Mouse (Mus musculus): ENCODE measurements around the gene Bcl3.

Bcl3 gene

DNA sequence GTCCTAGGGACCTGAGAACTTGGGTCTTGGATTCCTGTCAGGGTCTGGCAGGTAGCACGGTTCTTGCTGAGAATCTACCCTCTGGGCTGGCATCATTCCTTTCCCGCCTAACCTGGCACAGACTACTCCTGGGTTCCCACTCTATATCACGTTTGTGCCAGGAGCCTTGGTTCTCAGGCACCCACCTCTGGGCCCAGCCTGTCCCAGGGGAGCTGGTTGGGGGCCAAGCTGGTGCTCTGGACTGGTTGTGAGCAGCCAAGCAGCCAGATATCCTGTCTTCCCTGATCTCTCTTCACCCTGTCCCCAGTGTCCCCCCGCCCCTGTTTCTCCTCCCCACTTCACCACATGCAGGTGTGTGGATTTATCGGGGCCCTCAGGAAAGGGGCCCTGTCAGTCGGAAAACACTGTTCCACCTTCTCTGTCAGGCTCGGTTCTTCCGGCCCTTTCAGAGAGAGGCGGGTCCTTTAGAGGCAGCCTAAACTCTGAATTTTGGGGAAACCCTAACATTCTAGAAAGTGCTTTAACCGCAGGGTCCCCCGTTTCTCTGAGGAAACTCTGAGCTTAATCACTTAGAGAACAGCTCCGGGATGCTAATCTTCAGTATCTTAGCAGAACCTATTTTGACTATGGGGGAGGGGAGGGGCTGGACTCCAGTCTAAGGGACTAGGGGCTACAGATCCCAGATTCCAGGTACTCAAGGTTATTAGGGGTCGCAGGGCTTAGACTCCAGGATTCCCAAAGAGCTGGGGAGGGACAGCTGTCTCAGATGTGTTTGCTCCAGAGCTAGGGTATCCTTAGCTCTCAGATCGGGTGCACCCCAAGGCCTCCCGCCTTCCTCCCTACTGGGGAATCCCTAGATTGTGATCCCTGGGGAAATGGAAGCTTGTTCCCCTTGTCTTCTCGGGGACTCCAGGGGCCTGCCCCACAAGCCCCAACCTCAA lies 52.9 kb downstream of the Bcl3 start:
- DNase-seq (ENCODE audit: low read depth, low spot score), result peak; percentile 47

- DNase-seq (ENCODE audit: low read depth, low spot score), result no peak
Measured at GRCm38 (mm10) chr7:19769001-19769400, 53.6 kb downstream of the Bcl3 start.

GRCm38 (mm10) chr7:19768251-19768650 lies 54.3 kb downstream of the Bcl3 start:
- no peak for DNase-seq (ENCODE audit: low read depth, low spot score)

- no peak for DNase-seq (ENCODE audit: low read depth, low spot score)
Measured at GRCm38 (mm10) chr7:19764581-19764980, 58.0 kb downstream of the Bcl3 start.

DNA sequence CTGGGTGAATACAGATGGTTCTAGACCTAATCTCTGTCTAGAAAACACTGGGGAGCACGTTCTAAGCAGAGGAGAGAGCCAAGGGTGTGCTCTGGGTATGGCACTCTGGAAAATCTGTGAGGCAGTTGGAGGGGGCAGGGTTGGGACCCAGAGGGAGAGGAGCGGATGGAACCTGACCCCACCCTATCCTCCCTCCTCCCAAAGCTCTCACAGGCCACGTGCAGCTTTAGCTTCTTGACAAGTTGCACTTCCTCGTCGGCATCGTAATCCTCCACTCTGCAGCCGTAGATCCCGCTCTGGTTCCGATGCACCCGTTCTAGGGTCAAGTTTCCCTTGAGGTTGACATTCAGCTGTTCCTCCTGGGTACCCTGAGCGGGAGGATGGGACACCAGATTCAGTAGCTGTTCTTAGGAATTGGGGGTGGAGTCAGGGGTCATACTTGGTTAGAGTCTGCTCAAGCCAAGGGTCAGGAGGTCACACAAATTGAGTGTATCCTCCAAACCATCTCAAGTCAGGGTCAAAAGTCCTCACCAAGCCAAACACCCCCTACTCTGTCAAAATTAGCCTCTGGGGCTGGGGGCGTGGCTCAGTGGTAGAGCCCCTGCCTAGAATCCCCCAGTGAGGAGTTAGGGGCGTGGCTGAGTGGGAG lies 58.6 kb downstream of the Bcl3 start:
- DNase-seq (ENCODE audit: low read depth, low spot score), result peak; percentile 73

DNA sequence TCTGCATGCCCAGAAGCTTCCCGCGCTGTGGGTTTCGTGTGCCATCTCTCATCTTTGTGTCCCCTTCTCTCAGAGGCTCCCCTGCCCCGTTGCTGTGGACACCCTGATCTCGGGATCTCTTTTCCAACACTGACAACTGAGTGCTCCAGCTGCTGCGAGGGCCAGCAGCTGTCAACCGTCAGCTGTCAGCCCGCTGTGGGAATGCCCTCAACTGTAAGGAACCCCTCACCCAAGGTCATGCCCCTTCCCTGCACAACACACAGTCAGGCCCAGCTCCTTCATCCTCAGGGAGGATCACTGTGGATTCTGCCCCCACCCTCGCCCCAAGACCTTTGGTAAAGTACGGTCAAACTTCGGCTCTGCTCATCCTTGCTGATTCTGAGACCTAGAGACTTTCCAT lies 60.3 kb downstream of the Bcl3 start:
- DNase-seq (ENCODE audit: low read depth, low spot score), result no peak

DNA sequence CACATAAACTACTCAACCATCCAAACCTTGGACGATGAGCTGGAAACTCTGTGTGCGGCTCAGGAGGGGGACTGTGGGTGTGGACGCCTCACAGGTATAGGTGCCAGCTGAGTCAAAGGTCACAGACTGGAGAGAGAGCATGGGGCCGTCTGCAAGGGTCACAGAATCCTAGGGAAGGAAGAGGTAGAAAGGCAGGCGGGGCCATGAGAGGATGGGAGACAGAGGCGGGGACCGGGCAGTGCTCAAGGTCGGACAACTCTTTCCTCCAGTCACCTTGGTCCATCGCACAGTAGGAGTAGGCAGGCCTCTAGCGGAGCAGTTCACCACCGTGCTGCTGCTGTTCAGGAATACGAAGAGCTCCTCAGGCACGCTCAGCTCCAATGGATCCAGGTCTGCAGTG lies 62.5 kb downstream of the Bcl3 start:
- no peak for DNase-seq (ENCODE audit: low read depth, low spot score)

- no peak for DNase-seq (ENCODE audit: low read depth, low spot score)
Measured at GRCm38 (mm10) chr7:19758623-19759022, 63.9 kb downstream of the Bcl3 start.
